Mouse (Mus musculus): Measurements from ENCODE around the gene Fpr-rs4. TPM values are rescaled to one million over a fixed set of nuclear protein-coding genes. Genes with fewer than 3 reads are reported as not detected.
"Not testable (repeated sequence)": the region's sequence is repeated elsewhere in the genome, so short reads cannot be mapped to it uniquely, and the experiment has no call there.

Fpr-rs4 gene
- polyA plus RNA-seq (2015; fragmentation: Nextera tagmentation; extraction: Ambion mirVana), result not detected in 2 replicates

DNA sequence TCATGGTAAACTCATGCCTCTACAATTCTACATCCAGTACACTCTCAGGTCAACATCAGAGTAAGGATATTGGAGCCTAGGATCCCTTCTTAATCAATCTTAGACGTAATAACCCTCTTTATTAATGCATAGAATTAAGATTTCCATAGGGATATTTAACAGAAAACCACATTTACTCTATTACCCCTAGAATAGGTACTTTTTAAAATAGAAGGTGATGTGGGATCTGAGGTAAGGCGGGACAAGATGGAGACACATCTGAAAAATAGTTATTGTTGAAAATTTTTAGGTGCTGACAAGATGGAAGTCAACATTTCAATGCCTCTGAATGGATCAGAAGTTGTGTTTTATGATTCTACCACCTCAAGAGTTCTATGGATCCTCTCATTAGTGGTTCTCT, at the start of gene Fpr-rs4:
Gene Fpr-rs4 (plus strand): TSS at position 301 of the 400 bp plus-strand sequence.
- Histone ChIP-seq H3K27ac (no peak within 1 kb of the TSS), H3K4me3 (no peak within 1 kb of the TSS), H3K9me3 (replicated peaks) (no peaks in the 10 kb centered on the region), H3K27me3 (no peaks in the 10 kb centered on the region), H3K9ac (no peak within 1 kb of the TSS), H3K36me3 (no peaks in the 10 kb centered on the region), H3K4me1 (replicated peaks) (no peaks in the 10 kb centered on the region), H3K4me2 (no peak within 1 kb of the TSS)
- no peak for ATAC-seq (replicated peaks; ENCODE audit: insufficient number of reproducible peaks, insufficient read depth, low FRiP score, low read depth)
- 44% methylated on average over 2 of the region's 2 CpGs for WGBS

DNA sequence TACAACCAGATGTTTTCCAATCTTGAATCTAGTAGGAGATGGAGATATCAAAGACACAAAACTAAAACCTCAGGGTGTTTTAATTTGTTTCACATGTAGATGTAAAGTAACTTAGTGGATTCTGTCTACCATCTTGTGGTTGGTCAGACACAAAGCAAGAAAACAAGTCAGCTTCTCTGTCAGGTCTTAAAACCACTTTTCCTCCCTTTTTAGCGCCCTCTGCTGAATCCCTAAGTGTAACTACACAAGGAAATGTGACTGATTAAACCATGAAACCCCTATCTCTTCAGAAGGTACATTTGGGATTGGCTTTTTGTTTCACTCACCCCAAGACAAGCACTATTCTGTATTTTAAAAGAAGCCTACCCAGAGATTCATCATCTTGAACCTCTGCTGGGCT, 48.1 kb upstream of the Fpr-rs4 start:
- Histone ChIP-seq H3K4me3 (no peak overlapping the region), H3K36me3 (no peaks in the 10 kb centered on the region), H3K9ac (no peak overlapping the region), H3K27ac (no peak overlapping the region), H3K27me3 (no peaks in the 10 kb centered on the region), H3K4me1 (replicated peaks) (no peaks in the 10 kb centered on the region), H3K4me2 (no peak overlapping the region), H3K9me3 (replicated peaks) (peaks cover 6% of the 10 kb centered on the region; the same call in 1 of the 2 replicates)
- 18% methylated on average over 1 of the region's 1 CpGs for WGBS
- ATAC-seq (replicated peaks; ENCODE audit: insufficient number of reproducible peaks, insufficient read depth, low FRiP score, low read depth), result no peak

DNA sequence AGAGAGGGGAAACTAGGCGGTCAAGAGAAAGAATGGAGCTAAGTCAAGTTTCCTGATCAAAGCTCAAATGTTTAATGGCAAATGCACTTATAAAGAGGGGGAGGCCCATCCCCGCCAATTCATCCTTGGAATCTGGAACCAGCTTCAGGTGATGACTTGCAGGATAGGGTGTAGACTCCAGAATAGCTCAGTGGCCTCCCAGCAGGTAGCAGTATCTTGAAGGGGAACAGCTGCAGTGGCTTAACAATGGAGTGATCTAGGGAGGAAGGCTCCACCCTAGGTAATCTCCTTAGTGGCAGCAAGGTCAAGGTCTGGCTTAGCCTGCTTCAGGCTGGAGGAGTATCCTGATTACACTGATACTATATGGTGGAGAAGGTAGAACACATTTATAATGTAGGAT, 40.3 kb upstream of the Fpr-rs4 start:
- not testable (repeated sequence) for H3K27me3 ChIP-seq; H3K9ac ChIP-seq; H3K9me3 ChIP-seq (replicated peaks); H3K27ac ChIP-seq; H3K4me3 ChIP-seq; H3K4me2 ChIP-seq; H3K36me3 ChIP-seq; H3K4me1 ChIP-seq (replicated peaks); ATAC-seq (replicated peaks; ENCODE audit: insufficient number of reproducible peaks, insufficient read depth, low FRiP score, low read depth)
- WGBS, result 66% methylated on average over 2 of the region's 2 CpGs

DNA sequence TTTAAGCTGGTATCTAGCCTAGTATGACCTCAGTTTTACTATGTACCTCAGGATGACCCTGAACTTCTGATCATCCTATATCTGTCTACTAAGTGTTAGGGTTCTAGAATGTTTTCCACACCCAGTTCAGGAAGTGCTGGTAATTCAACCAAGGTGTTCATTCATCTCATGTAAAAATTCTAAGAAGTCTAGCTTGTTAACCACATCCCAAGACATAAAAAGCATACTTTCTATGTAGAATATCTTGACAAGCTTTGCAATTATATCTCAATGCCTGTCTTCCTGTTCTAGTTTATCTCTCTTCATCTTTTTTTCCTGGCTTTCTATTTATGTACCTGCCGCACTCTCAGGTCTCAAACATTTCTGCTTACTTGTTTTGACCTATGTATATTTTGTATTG, 16.8 kb upstream of the Fpr-rs4 start:
- Histone ChIP-seq H3K4me2 (no peak overlapping the region), H3K4me1 (replicated peaks) (no peaks in the 10 kb centered on the region), H3K27ac (no peak overlapping the region), H3K4me3 (no peak overlapping the region), H3K36me3 (no peaks in the 10 kb centered on the region), H3K27me3 (no peaks in the 10 kb centered on the region), H3K9ac (no peak overlapping the region), H3K9me3 (replicated peaks) (no peaks in the 10 kb centered on the region)
- ATAC-seq (replicated peaks; ENCODE audit: insufficient number of reproducible peaks, insufficient read depth, low FRiP score, low read depth), result no peak
- WGBS, result 72% methylated on average over 1 of the region's 1 CpGs

GRCm38 (mm10) chr17:18049124-18049523, 27.6 kb downstream of the Fpr-rs4 start, which contains the start of gene Vmn2r124:
TSS of gene Vmn2r124 (plus strand) at chr17:18049424.
- Histone ChIP-seq H3K4me2 (no peak within 1 kb of the TSS), H3K27ac (no peak within 1 kb of the TSS), H3K36me3 (no peaks in the 10 kb centered on the region), H3K4me3 (no peak within 1 kb of the TSS), H3K9ac (no peak within 1 kb of the TSS), H3K9me3 (replicated peaks) (no peaks in the 10 kb centered on the region), H3K27me3 (no peaks in the 10 kb centered on the region), H3K4me1 (replicated peaks) (no peaks in the 10 kb centered on the region)
- no peak for ATAC-seq (replicated peaks; ENCODE audit: insufficient number of reproducible peaks, insufficient read depth, low FRiP score, low read depth)
- WGBS, result 35% methylated on average over 2 of the region's 2 CpGs

Other genes starting within 250 kb of the Fpr-rs4 start
- gene Spaca6, start 194.6 kb upstream of the Fpr-rs4 start, polyA plus RNA-seq (2015; fragmentation: Nextera tagmentation; extraction: Ambion mirVana), result 17.2 and 23.1 TPM in 2 replicates
- 0.66 and 0.79 TPM in 2 replicates for gene Has1, start 166.5 kb upstream of the Fpr-rs4 start, polyA plus RNA-seq (2015; fragmentation: Nextera tagmentation; extraction: Ambion mirVana)
- gene Fpr1, start 137.8 kb upstream of the Fpr-rs4 start, polyA plus RNA-seq (2015; fragmentation: Nextera tagmentation; extraction: Ambion mirVana), result 0.38 and 0.58 TPM in 2 replicates
- gene Fpr2, start 133.9 kb upstream of the Fpr-rs4 start, polyA plus RNA-seq (2015; fragmentation: Nextera tagmentation; extraction: Ambion mirVana), result 0.11 and 0.44 TPM in 2 replicates
- not detected in 2 replicates for gene Fpr3, start 133.9 kb upstream of the Fpr-rs4 start, polyA plus RNA-seq (2015; fragmentation: Nextera tagmentation; extraction: Ambion mirVana)
- gene Vmn2r124, start 27.7 kb downstream of the Fpr-rs4 start, polyA plus RNA-seq (2015; fragmentation: Nextera tagmentation; extraction: Ambion mirVana), result not detected in 2 replicates
- gene Vmn2r91, start 63.3 kb downstream of the Fpr-rs4 start, polyA plus RNA-seq (2015; fragmentation: Nextera tagmentation; extraction: Ambion mirVana), result not detected in 2 replicates
- gene Vmn2r92, start 130.2 kb downstream of the Fpr-rs4 start, polyA plus RNA-seq (2015; fragmentation: Nextera tagmentation; extraction: Ambion mirVana), result not detected in 2 replicates